9 mouse cellular contexts compared by ENCODE assay signal in genomic region chr11:23498609-23499008, GRCm38 (mm10). TPM values are rescaled to one million over a fixed set of nuclear protein-coding genes. Genes with fewer than 3 reads are reported as not detected.
DNase-seq lines count a peak whose midpoint lies in the region; ATAC-seq and TF ChIP-seq lines count a peak whose summit lies in the region.
"Had no signal": no experiment of that assay in that cellular context is flagged by ENCODE, and none has a peak within 500 bp of the region (broad histone marks: within the 10 kb centered on the region; RNA-seq: fewer than 3 reads in every experiment).

No protein-coding gene starts in this region.

- no peak for TF ChIP-seq EP300 in heart, postnatal 0 days (IDR thresholded peaks at IDR 0.05; ENCODE audit: low read depth)

- peak overlapping the region; percentile 87 for H3K4me3 ChIP-seq in heart, postnatal 0 days (ENCODE audit: low read depth, low read length)
- H3K4me3 ChIP-seq in embryonic facial prominence, embryonic 11.5 days (ENCODE audit: low read depth, low read length): peak overlapping the region; percentile 75
- H3K4me3 ChIP-seq in intestine, postnatal 0 days (ENCODE audit: low read depth, low read length): peak overlapping the region; percentile 75
- H3K4me3 ChIP-seq in myocyte: peak overlapping the region; percentile 57

- no peak overlapping the region; the same call in 1 of the 2 replicates for H3K27ac ChIP-seq in heart, postnatal 0 days (ENCODE audit: low read depth)
- H3K27ac ChIP-seq in embryonic facial prominence, embryonic 11.5 days (replicated peaks; ENCODE audit: low read depth, low read length): peak overlapping the region; percentile 78
- H3K27ac ChIP-seq in intestine, postnatal 0 days (ENCODE audit: low read depth, low read length): no peak overlapping the region

- intact Hi-C loops in left cerebral cortex, postnatal 10 days (cut with DNase I): loop anchor here (5.0 kb wide), 1 partner anchor 69 kb away; no protein-coding TSS in a partner anchor

- peak overlapping the region; percentile 65 for H3K4me2 ChIP-seq in heart, postnatal 0 days (ENCODE audit: low read depth, low read length)
- peak overlapping the region; percentile 79 for H3K4me2 ChIP-seq in embryonic facial prominence, embryonic 11.5 days (ENCODE audit: low read depth, low read length)
- H3K4me2 ChIP-seq in intestine, postnatal 0 days (replicated peaks; ENCODE audit: low read depth): peak overlapping the region; percentile 64
- peak overlapping the region; percentile 82 for H3K4me2 ChIP-seq in myocyte (ENCODE audit: low read depth)

- no peak for TF ChIP-seq CTCF in heart, postnatal 0 days (IDR thresholded peaks at IDR 0.05; ENCODE audit: low read depth)
- TF ChIP-seq CTCF in intestine, postnatal 0 days (IDR thresholded peaks at IDR 0.05; ENCODE audit: low read depth): no peak

- no peaks in the 10 kb centered on the region for H3K27me3 ChIP-seq in heart, postnatal 0 days (ENCODE audit: control insufficient read depth, insufficient read depth, low read length)
- no peaks in the 10 kb centered on the region for H3K27me3 ChIP-seq in embryonic facial prominence, embryonic 11.5 days (ENCODE audit: control insufficient read depth, insufficient read depth, low read length)
- H3K27me3 ChIP-seq in intestine, postnatal 0 days (replicated peaks; ENCODE audit: control insufficient read depth, insufficient read depth, low read length): no peaks in the 10 kb centered on the region
- H3K27me3 ChIP-seq in myocyte (ENCODE audit: control insufficient read depth, insufficient read depth, insufficient read length): no peaks in the 10 kb centered on the region
- H3K27me3 ChIP-seq: Patski had no signal

- no peak overlapping the region for H3K9ac ChIP-seq in heart, postnatal 0 days (replicated peaks; ENCODE audit: low read depth, low read length)
- H3K9ac ChIP-seq in embryonic facial prominence, embryonic 11.5 days (replicated peaks; ENCODE audit: low read length): peak overlapping the region; percentile 51
- peak overlapping the region; percentile 42; the same call in 1 of the 2 replicates for H3K9ac ChIP-seq in intestine, postnatal 0 days (ENCODE audit: low read depth, low read length)

- no peaks in the 10 kb centered on the region for H3K9me3 ChIP-seq in heart, postnatal 0 days (replicated peaks; ENCODE audit: control insufficient read depth, low read length)
- H3K9me3 ChIP-seq in embryonic facial prominence, embryonic 11.5 days (replicated peaks; ENCODE audit: control insufficient read depth, low read length): no peaks in the 10 kb centered on the region
- H3K9me3 ChIP-seq in intestine, postnatal 0 days (ENCODE audit: control insufficient read depth): no peaks in the 10 kb centered on the region

- no peak for TF ChIP-seq POLR2A in myocyte (IDR thresholded peaks at IDR 0.05; ENCODE audit: insufficient read length, low read depth)

- DNase-seq in heart, postnatal 0 days (ENCODE audit: low spot score): no peak
- DNase-seq in heart, adult 9 months (ENCODE audit: low spot score in 2 of 2): no peak
- no peak for DNase-seq in embryonic facial prominence, embryonic 11.5 days (ENCODE audit: low spot score)
- DNase-seq in thymus, postnatal 25 days: no peak
- no peak for DNase-seq in retina, embryonic 14.5 days (ENCODE audit: low spot score)
- DNase-seq in left cerebral cortex, postnatal 10 days (ENCODE audit: extremely low spot score in 1 of 2, low spot score in 2 of 2): no peak

- H3K36me3 ChIP-seq in heart, postnatal 0 days (replicated peaks; ENCODE audit: control insufficient read depth, insufficient read depth, low read length): peaks cover 10% of the 10 kb centered on the region
- no peaks in the 10 kb centered on the region; the same call in 1 of the 2 replicates for H3K36me3 ChIP-seq in embryonic facial prominence, embryonic 11.5 days (replicated peaks; ENCODE audit: control insufficient read depth, insufficient read depth, low read depth, low read length)
- peaks cover 11% of the 10 kb centered on the region for H3K36me3 ChIP-seq in intestine, postnatal 0 days (ENCODE audit: control insufficient read depth, insufficient read depth)
- peaks cover 12% of the 10 kb centered on the region for H3K36me3 ChIP-seq in myocyte (ENCODE audit: control insufficient read depth, insufficient read depth)

- peaks cover 14% of the 10 kb centered on the region for H3K4me1 ChIP-seq in heart, postnatal 0 days (ENCODE audit: control insufficient read depth, insufficient read depth)
- H3K4me1 ChIP-seq in embryonic facial prominence, embryonic 11.5 days (ENCODE audit: control insufficient read depth, insufficient read depth, low read length): no peaks in the 10 kb centered on the region; the same call in 1 of the 2 replicates
- H3K4me1 ChIP-seq in intestine, postnatal 0 days (replicated peaks; ENCODE audit: control insufficient read depth, insufficient read depth, low read length): 0 out of 2 replicates have a peak, but pooled peaks cover 10% of the 10 kb centered on the region

- WGBS in heart, postnatal 0 days: 44% methylated on average over 5 of the region's 5 CpGs
- 67% methylated on average over 5 of the region's 5 CpGs for WGBS in embryonic facial prominence, embryonic 11.5 days
- WGBS in intestine, postnatal 0 days: 37% methylated on average over 5 of the region's 5 CpGs

- ATAC-seq in heart, postnatal 0 days (ENCODE audit: insufficient read depth, low read depth): no peak
- ATAC-seq in embryonic facial prominence, embryonic 11.5 days (replicated peaks; ENCODE audit: insufficient number of reproducible peaks, low FRiP score, low TSS enrichment, low read depth): no peak
- ATAC-seq in intestine, postnatal 0 days: no peak

- H3ac ChIP-seq in myocyte (ENCODE audit: control insufficient read depth, insufficient read length): no peak overlapping the region

- peaks cover 33% of the 10 kb centered on the region for H3K79me2 ChIP-seq in myocyte (ENCODE audit: control insufficient read depth, insufficient read depth)

TF ChIP-seq in myocyte, 11 proteins besides CTCF, POLR2A, EP300 and RAD21:
- TF ChIP-seq E2F4 (IDR thresholded peaks at IDR 0.05; ENCODE audit: insufficient read depth) (no peak), SRF (IDR thresholded peaks at IDR 0.05; ENCODE audit: control insufficient read depth, insufficient read length, low read depth) (no peak), REST (IDR thresholded peaks at IDR 0.05; ENCODE audit: insufficient read depth, insufficient read length) (no peak), MYOD1 (IDR thresholded peaks at IDR 0.05; ENCODE audit: control insufficient read depth in 1 of 3, insufficient read length in 2 of 3, low read depth in 2 of 3) (no peak), CEBPB (IDR thresholded peaks at IDR 0.05; ENCODE audit: insufficient read depth, poor library complexity, severe bottlenecking) (no peak), POLR2AphosphoS2 (IDR thresholded peaks at IDR 0.05; ENCODE audit: insufficient read length, low read depth) (no peak), TCF12 (IDR thresholded peaks at IDR 0.05; ENCODE audit: insufficient read depth, poor library complexity, severe bottlenecking) (no peak), MAX (IDR thresholded peaks at IDR 0.05; ENCODE audit: low read depth) (no peak), TCF3 (IDR thresholded peaks at IDR 0.05; ENCODE audit: insufficient read length, low read depth) (no peak), MYOG (IDR thresholded peaks at IDR 0.05; ENCODE audit: control insufficient read depth in 1 of 3, insufficient read depth in 1 of 3, insufficient read length in 2 of 3, low read depth in 2 of 3) (no peak), USF1 (IDR thresholded peaks at IDR 0.05; ENCODE audit: low read depth) (no peak)

RNA-seq across cellular contexts. Expression of gene Ahsa2, which starts 0.8 kb away (rescaled TPM):
- 4.9 and 15.8 TPM in 2 replicates for total RNA-seq in heart, postnatal 0 days (2014; rRNA removed; ENCODE audit: low replicate concordance)
- polyA plus RNA-seq in heart, postnatal 0 days (2015; fragmentation: Nextera tagmentation; extraction: Ambion mirVana): 34.7 and 42.9 TPM in 2 replicates
- polyA plus RNA-seq in embryonic facial prominence, embryonic 11.5 days (2014; fragmentation: Nextera tagmentation; extraction: Ambion mirVana): 161 and 178 TPM in 2 replicates
- polyA plus RNA-seq in intestine, postnatal 0 days (2015; fragmentation: Nextera tagmentation; extraction: Ambion mirVana): 25.7 and 26.1 TPM in 2 replicates
- polyA plus RNA-seq in myocyte (2012; fragmentation: generic; extraction: Trizol): 31.1 TPM
- 10 to 100 TPM; 48.2 to 55.1 TPM for total RNA-seq in left cerebral cortex, postnatal 10 days (2021)

RNA-seq across cellular contexts. Expression of gene 1700093K21Rik, which starts 22.3 kb away (rescaled TPM):
- not detected in 2 replicates for total RNA-seq in heart, postnatal 0 days (2014; rRNA removed; ENCODE audit: low replicate concordance)
- not detected in 2 replicates for polyA plus RNA-seq in heart, postnatal 0 days (2015; fragmentation: Nextera tagmentation; extraction: Ambion mirVana)
- not detected in 2 replicates for polyA plus RNA-seq in embryonic facial prominence, embryonic 11.5 days (2014; fragmentation: Nextera tagmentation; extraction: Ambion mirVana)
- 0.21 TPM in 1 of 2 replicates, not detected in the other for polyA plus RNA-seq in intestine, postnatal 0 days (2015; fragmentation: Nextera tagmentation; extraction: Ambion mirVana)
- 0.22 TPM for polyA plus RNA-seq in myocyte (2012; fragmentation: generic; extraction: Trizol)
- under 1 TPM in 1 of 2 experiments, not detected in 1; 0.49 TPM for total RNA-seq in left cerebral cortex, postnatal 10 days (2021)
- polyA plus RNA-seq: Patski had no signal
